Comparison of ENCODE assay signal across 13 mouse cellular contexts in the genomic region with DNA sequence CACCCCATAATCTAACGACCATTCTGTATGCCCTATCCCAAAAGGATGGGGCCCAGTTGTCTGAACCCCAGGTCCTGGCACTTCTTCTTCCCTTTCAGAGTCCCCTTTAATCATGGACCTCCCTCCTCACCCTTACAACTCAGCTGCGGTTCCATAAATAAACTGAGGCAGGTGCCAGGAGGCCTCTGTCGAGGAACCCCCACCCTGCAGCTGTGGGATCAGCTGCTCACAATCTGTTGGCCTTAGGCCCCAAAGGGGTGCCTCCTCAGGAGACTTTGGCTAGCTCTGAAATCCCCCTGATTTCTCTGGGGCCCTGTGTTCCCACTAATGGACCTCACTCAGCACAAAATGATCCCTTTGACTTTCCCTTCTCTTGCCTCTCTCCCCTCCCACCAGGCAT. TPM values are rescaled to one million over a fixed set of nuclear protein-coding genes. Genes with fewer than 3 reads are reported as not detected.
DNase-seq lines count a peak whose midpoint lies in the region; ATAC-seq and TF ChIP-seq lines count a peak whose summit lies in the region.
"Had no signal": no experiment of that assay in that cellular context is flagged by ENCODE, and none has a peak within 500 bp of the region (broad histone marks: within the 10 kb centered on the region; RNA-seq: fewer than 3 reads in every experiment).

No protein-coding gene starts in this region.

- H3K9me3 ChIP-seq in kidney, embryonic 16.5 days (ENCODE audit: low read length): no peaks in the 10 kb centered on the region
- no peaks in the 10 kb centered on the region for H3K9me3 ChIP-seq in limb, embryonic 12.5 days

- H3K4me3 ChIP-seq in gastrocnemius, adult 2 months: no peak overlapping the region
- no peak overlapping the region for H3K4me3 ChIP-seq in kidney, embryonic 16.5 days (ENCODE audit: low read length)
- no peak overlapping the region for H3K4me3 ChIP-seq in brown adipose tissue, adult 24 weeks (ENCODE audit: insufficient read depth, low read depth, low read length)
- H3K4me3 ChIP-seq in limb, embryonic 12.5 days (replicated peaks): no peak overlapping the region

- TF ChIP-seq CTCF in gastrocnemius, adult 2 months (IDR thresholded peaks at IDR 0.05): no peak

- H3K36me3 ChIP-seq in kidney, embryonic 16.5 days (ENCODE audit: insufficient read depth, low read length): no peaks in the 10 kb centered on the region
- no peaks in the 10 kb centered on the region for H3K36me3 ChIP-seq in limb, embryonic 12.5 days

- H3K9ac ChIP-seq in kidney, embryonic 16.5 days (replicated peaks; ENCODE audit: low read length): peak overlapping the region; percentile 49; the same call in 1 of the 2 replicates
- no peak overlapping the region for H3K9ac ChIP-seq in limb, embryonic 12.5 days (replicated peaks)

- H3K27ac ChIP-seq in gastrocnemius, adult 2 months: peak overlapping the region; percentile 92
- H3K27ac ChIP-seq in kidney, embryonic 16.5 days (ENCODE audit: low read length): peak overlapping the region; percentile 89; the same call in 1 of the 2 replicates
- peak overlapping the region; percentile 93 for H3K27ac ChIP-seq in brown adipose tissue, adult 24 weeks (replicated peaks; ENCODE audit: low read depth, low read length)
- H3K27ac ChIP-seq in limb, embryonic 12.5 days: peak overlapping the region; percentile 56; the same call in 1 of the 2 replicates

- H3K4me1 ChIP-seq in kidney, embryonic 16.5 days (ENCODE audit: insufficient read depth, low read length): peaks cover 76% of the 10 kb centered on the region
- peaks cover 30% of the 10 kb centered on the region for H3K4me1 ChIP-seq in brown adipose tissue, adult 24 weeks (ENCODE audit: control insufficient read depth, insufficient read depth, insufficient read length, low read length)
- H3K4me1 ChIP-seq in limb, embryonic 12.5 days (replicated peaks): peaks cover 62% of the 10 kb centered on the region

- 21% methylated on average over 3 of the region's 3 CpGs for WGBS in kidney, embryonic 16.5 days
- WGBS in limb, embryonic 12.5 days: 38% methylated on average over 3 of the region's 3 CpGs

- H3K27me3 ChIP-seq in kidney, embryonic 16.5 days (ENCODE audit: insufficient read depth, low read length): peaks cover under 1% of the 10 kb centered on the region; the same call in 1 of the 2 replicates
- peaks cover 25% of the 10 kb centered on the region for H3K27me3 ChIP-seq in limb, embryonic 12.5 days
- H3K27me3 ChIP-seq: Patski had no signal

- intact Hi-C loops in gastrocnemius, adult 2 months (cut with DNase I): no loop called here
- intact Hi-C loops in gastrocnemius, postnatal 14 days (cut with DNase I; ENCODE audit: low total_unique reads): loop anchor here (2.0 to 10.0 kb wide), 2 partner anchors 13 to 49 kb away; partner anchors contain the start of genes Isg20l2, Nes and Rrnad1

- H3K4me2 ChIP-seq in kidney, embryonic 16.5 days (replicated peaks; ENCODE audit: low read depth, low read length): no peak overlapping the region
- H3K4me2 ChIP-seq in limb, embryonic 12.5 days: 0 out of 2 replicates have a peak overlapping the region, but pooled peaks have one; percentile 40

- peak; percentile 54 for DNase-seq in gastrocnemius, adult 2 months
- no peak for DNase-seq in gastrocnemius, postnatal 14 days
- DNase-seq in kidney, adult 9 months: no peak
- DNase-seq in layer of hippocampus, adult 9-10 months (ENCODE audit: low spot score): no peak
- DNase-seq in adrenal gland, adult 8-10 months: no peak
- DNase-seq: cerebellum, adult 2 months; lung, adult 18-20 months had no signal

- ATAC-seq in kidney, embryonic 16.5 days (ENCODE audit: low FRiP score, low TSS enrichment): no peak
- no peak for ATAC-seq in limb, embryonic 12.5 days (ENCODE audit: insufficient number of reproducible peaks, insufficient read depth, low FRiP score, low TSS enrichment, low read depth)
- ATAC-seq: Patski had no signal

RNA-seq across cellular contexts. Expression of gene Nes, which starts 13.2 kb away (rescaled TPM):
- 10 to 100 TPM in 1 of 2 experiments, 1 to 10 TPM in 1; 9.1 to 17.2 TPM for total RNA-seq in gastrocnemius, adult 2 months (2021)
- total RNA-seq in gastrocnemius, postnatal 14 days (2021): 10 to 100 TPM; 37.2 to 51.2 TPM
- polyA plus RNA-seq in kidney, embryonic 16.5 days (2015; fragmentation: Nextera tagmentation; extraction: Ambion mirVana): 25.7 and 26.6 TPM in 2 replicates
- polyA plus RNA-seq in brown adipose tissue, adult 24 weeks (2012; ENCODE audit: insufficient read depth, insufficient read length, missing spikeins): 7.6 and 8.4 TPM in 2 replicates
- 29.4 and 32.5 TPM in 2 replicates for polyA plus RNA-seq in limb, embryonic 12.5 days (2016; fragmentation: Nextera tagmentation; extraction: Ambion mirVana)
- total RNA-seq in adrenal gland, adult 8-10 months (2022): 10 to 100 TPM in 1 of 4 experiments, 1 to 10 TPM in 3; 4.3 to 14.4 (median 6.8) TPM

RNA-seq across cellular contexts. Expression of gene Bcan, which starts 15.9 kb away (rescaled TPM):
- not detected for total RNA-seq in gastrocnemius, adult 2 months (2021)
- total RNA-seq in gastrocnemius, postnatal 14 days (2021): under 1 TPM; 0.08 to 0.16 TPM
- 0.10 TPM in 1 of 2 replicates, not detected in the other for polyA plus RNA-seq in kidney, embryonic 16.5 days (2015; fragmentation: Nextera tagmentation; extraction: Ambion mirVana)
- not detected in 2 replicates for polyA plus RNA-seq in brown adipose tissue, adult 24 weeks (2012; ENCODE audit: insufficient read depth, insufficient read length, missing spikeins)
- 0.13 and 0.65 TPM in 2 replicates for polyA plus RNA-seq in limb, embryonic 12.5 days (2016; fragmentation: Nextera tagmentation; extraction: Ambion mirVana)
- 100 to 1,000 TPM in 2 of 4 experiments, 10 to 100 TPM in 2; 83.1 to 117 (median 106) TPM for total RNA-seq in adrenal gland, adult 8-10 months (2022)
- polyA plus RNA-seq: kidney, postnatal 0 days had no signal

RNA-seq across cellular contexts. Expression of gene Crabp2, which starts 35.6 kb away (rescaled TPM):
- under 1 TPM in 1 of 2 experiments, not detected in 1; 0.42 TPM for total RNA-seq in gastrocnemius, adult 2 months (2021)
- total RNA-seq in gastrocnemius, postnatal 14 days (2021): under 1 TPM; 0.31 to 0.33 TPM
- polyA plus RNA-seq in kidney, embryonic 16.5 days (2015; fragmentation: Nextera tagmentation; extraction: Ambion mirVana): 62.0 and 67.8 TPM in 2 replicates
- polyA plus RNA-seq in brown adipose tissue, adult 24 weeks (2012; ENCODE audit: insufficient read depth, insufficient read length, missing spikeins): not detected in 2 replicates
- polyA plus RNA-seq in limb, embryonic 12.5 days (2016; fragmentation: Nextera tagmentation; extraction: Ambion mirVana): 614 and 667 TPM in 2 replicates
- total RNA-seq in adrenal gland, adult 8-10 months (2022): 1 to 10 TPM in 1 of 4 experiments, under 1 TPM in 2, not detected in 1; 0.31 to 1.0 (median 0.35) TPM

RNA-seq across cellular contexts. Expression of gene Hapln2, which starts 43.3 kb away (rescaled TPM):
- total RNA-seq in gastrocnemius, adult 2 months (2021): not detected
- total RNA-seq in gastrocnemius, postnatal 14 days (2021): under 1 TPM in 1 of 2 experiments, not detected in 1; 0.13 TPM
- 0.13 and 0.16 TPM in 2 replicates for polyA plus RNA-seq in kidney, embryonic 16.5 days (2015; fragmentation: Nextera tagmentation; extraction: Ambion mirVana)
- not detected in 2 replicates for polyA plus RNA-seq in brown adipose tissue, adult 24 weeks (2012; ENCODE audit: insufficient read depth, insufficient read length, missing spikeins)
- polyA plus RNA-seq in limb, embryonic 12.5 days (2016; fragmentation: Nextera tagmentation; extraction: Ambion mirVana): 0.10 and 0.12 TPM in 2 replicates
- not detected for total RNA-seq in adrenal gland, adult 8-10 months (2022)
- total RNA-seq: adrenal gland, postnatal 4 days had no signal

RNA-seq across cellular contexts. Expression of gene Rrnad1, which starts 53.6 kb away (rescaled TPM):
- total RNA-seq in gastrocnemius, adult 2 months (2021): 1 to 10 TPM; 4.7 to 5.0 TPM
- 1 to 10 TPM; 3.6 to 3.9 TPM for total RNA-seq in gastrocnemius, postnatal 14 days (2021)
- polyA plus RNA-seq in kidney, embryonic 16.5 days (2015; fragmentation: Nextera tagmentation; extraction: Ambion mirVana): 19.9 and 22.7 TPM in 2 replicates
- polyA plus RNA-seq in brown adipose tissue, adult 24 weeks (2012; ENCODE audit: insufficient read depth, insufficient read length, missing spikeins): 4.5 and 6.7 TPM in 2 replicates
- polyA plus RNA-seq in limb, embryonic 12.5 days (2016; fragmentation: Nextera tagmentation; extraction: Ambion mirVana): 22.4 and 26.5 TPM in 2 replicates
- 10 to 100 TPM; 18.6 to 27.6 (median 21.9) TPM for total RNA-seq in adrenal gland, adult 8-10 months (2022)

Comparison
In these comparisons a context has a peak if more than half of its experiments do, and no peak if none do; other contexts are left out.
1. RNA of gene Bcan, which starts 15.9 kb away (total RNA-seq): 83.1 to 117 TPM in adrenal gland, adult 8-10 months; 0.08 to 0.16 TPM in gastrocnemius, postnatal 14 days and not detected in gastrocnemius, adult 2 months; every median in the first group is over 10 times any median in the second.
2. Peak in every context shown above with its lines, with median percentiles within 50 percentile points of each other: H3K27ac ChIP-seq.